ENCODE assay signal across 9 mouse cellular contexts in genomic region chr5:151166266-151166665, GRCm38 (mm10).
A peak's percentile ranks its signal among the peaks of the same experiment; 100 is the strongest.
DNase-seq lines count a peak whose midpoint lies in the region; ATAC-seq and TF ChIP-seq lines count a peak whose summit lies in the region.
"Had no signal": no experiment of that assay in that cellular context is flagged by ENCODE, and none has a peak within 500 bp of the region (broad histone marks: within the 10 kb centered on the region; RNA-seq: fewer than 3 reads in every experiment).

No protein-coding gene starts in this region.

- TF ChIP-seq CTCF in gastrocnemius, adult 2 months (IDR thresholded peaks at IDR 0.05), result no peak

- H3K9me3 ChIP-seq in heart, embryonic 15.5 days (replicated peaks), result no peaks in the 10 kb centered on the region
- no peaks in the 10 kb centered on the region for H3K9me3 ChIP-seq in liver, embryonic 11.5 days (ENCODE audit: control insufficient read depth, low read length)

- ATAC-seq in heart, embryonic 15.5 days (replicated peaks; ENCODE audit: insufficient number of reproducible peaks, insufficient read depth, low FRiP score, low read depth), result peak; percentile 58; the same call in 1 of the 2 replicates
- no peak for ATAC-seq in erythroblast, adult 5-6 weeks (replicated peaks; ENCODE audit: low FRiP score, poor library complexity, severe bottlenecking)
- ATAC-seq in liver, embryonic 11.5 days (replicated peaks; ENCODE audit: low FRiP score), result no peak

- no peak overlapping the region for H3K4me2 ChIP-seq in heart, embryonic 15.5 days
- H3K4me2 ChIP-seq in liver, embryonic 11.5 days, result no peak overlapping the region

- 45% methylated on average over 5 of the region's 5 CpGs for WGBS in heart, embryonic 15.5 days
- WGBS in liver, embryonic 11.5 days, result 87% methylated on average over 5 of the region's 5 CpGs

- no peaks in the 10 kb centered on the region for H3K36me3 ChIP-seq in heart, embryonic 15.5 days
- no peaks in the 10 kb centered on the region for H3K36me3 ChIP-seq in liver, embryonic 11.5 days (ENCODE audit: control insufficient read depth, insufficient read depth, low read length)

- no peak overlapping the region for H3K9ac ChIP-seq in heart, embryonic 15.5 days
- H3K9ac ChIP-seq in liver, embryonic 11.5 days (ENCODE audit: low read depth, low read length), result no peak overlapping the region

- H3K4me1 ChIP-seq in heart, embryonic 15.5 days (replicated peaks), result peaks cover 11% of the 10 kb centered on the region
- no peaks in the 10 kb centered on the region for H3K4me1 ChIP-seq in liver, embryonic 11.5 days (replicated peaks; ENCODE audit: control insufficient read depth, insufficient read depth, low read length)

- peak overlapping the region; percentile 59 for H3K27ac ChIP-seq in gastrocnemius, adult 2 months
- peak overlapping the region; percentile 17 for H3K27ac ChIP-seq in heart, embryonic 15.5 days
- H3K27ac ChIP-seq in liver, embryonic 11.5 days (ENCODE audit: low read depth, low read length), result no peak overlapping the region

- H3K4me3 ChIP-seq in gastrocnemius, adult 2 months, result no peak overlapping the region
- H3K4me3 ChIP-seq in heart, embryonic 15.5 days, result no peak overlapping the region
- no peak overlapping the region for H3K4me3 ChIP-seq in liver, embryonic 11.5 days (ENCODE audit: low read depth, low read length)
- H3K4me3 ChIP-seq: erythroblast, embryonic 14.5 days had no signal

- intact Hi-C loops in gastrocnemius, adult 2 months (cut with DNase I), result no loop called here
- intact Hi-C loops in gastrocnemius, postnatal 36 days (cut with DNase I), result no loop called here

- H3K27me3 ChIP-seq in heart, embryonic 15.5 days, result no peaks in the 10 kb centered on the region
- H3K27me3 ChIP-seq in liver, embryonic 11.5 days (replicated peaks; ENCODE audit: control insufficient read depth, insufficient read depth, low read length), result no peaks in the 10 kb centered on the region

- peak; percentile 53 for DNase-seq in gastrocnemius, adult 2 months
- DNase-seq in gastrocnemius, postnatal 36 days, result no peak
- DNase-seq in adrenal gland, postnatal 25 days, result peak; percentile 32
- DNase-seq in layer of hippocampus, adult 9-11 months, result peak; percentile 68
- no peak for DNase-seq in liver, embryonic 11.5 days (ENCODE audit: low spot score)
- no peak for DNase-seq in B cell, adult 2 months

Comparison
In these comparisons a context has a peak if more than half of its experiments do, and no peak if none do; other contexts are left out.
1. DNase-seq: peak in gastrocnemius, adult 2 months (single experiment), adrenal gland, postnatal 25 days (single experiment) and layer of hippocampus, adult 9-11 months (single experiment); none in gastrocnemius, postnatal 36 days (0 of 2), liver, embryonic 11.5 days (single experiment) and B cell, adult 2 months (0 of 2).